Mouse (Mus musculus) erythroblast, embryonic 14.5 days (primary cell): ENCODE measurements around the gene Ascc2. TPM values are rescaled to one million over a fixed set of nuclear protein-coding genes. Genes with fewer than 3 reads are reported as not detected.

Experiments used
- H3K27me3 ChIP-seq: 2 replicates; pipeline ENCODE4 v1.6.1; 2012; ENCODE audit warnings: inconsistent platforms; ENCODE audit not compliant: control insufficient read depth
- H3K36me3 ChIP-seq: 2 replicates; pipeline ENCODE4 v1.6.1; 2012; ENCODE audit warnings: mild to moderate bottlenecking, inconsistent platforms; ENCODE audit not compliant: control insufficient read depth
- H3K4me1 ChIP-seq: 2 replicates; pipeline ENCODE4 v1.6.1; 2012; ENCODE audit warnings: inconsistent platforms; ENCODE audit not compliant: control insufficient read depth
- H3K4me3 ChIP-seq: replicated peaks from 2 replicates; pipeline ENCODE3; 2012; ENCODE audit warnings: moderate library complexity, mild to moderate bottlenecking, inconsistent platforms
- H3K9me3 ChIP-seq: 2 replicates; pipeline ENCODE4 v1.6.1; 2012; ENCODE audit warnings: low read length, inconsistent platforms, mixed read lengths; ENCODE audit not compliant: control insufficient read depth
- GATA1 ChIP-seq: IDR thresholded peaks from 2 replicates; pipeline ENCODE4 v1.6.1; 2012; ENCODE audit warnings: low read length, inconsistent platforms, mixed read lengths
- TAL1 ChIP-seq: IDR thresholded peaks from 3 replicates; pipeline ENCODE4 v1.6.1; 2012; ENCODE audit warnings: low read length, inconsistent platforms, mixed read lengths
- polyA plus RNA-seq: library from polyadenylated mRNA; stranded (reverse); fragments of >175 nt; gene quantifications from 2 replicates; pipeline ENCODE4 v1.2.3, GENCODE M21; 2012

Gene Ascc2
- polyA plus RNA-seq, 1 experiment = 5.3 TPM

- Histone ChIP-seq H3K27me3 (no peaks in the 10 kb centered on the region), H3K4me1 (peaks cover 60% of the 10 kb centered on the region), H3K4me3 (no peak overlapping the region), H3K36me3 (peaks cover 94% of the 10 kb centered on the region), H3K9me3 (no peaks in the 10 kb centered on the region)
- no peak for TF ChIP-seq GATA1
- TF ChIP-seq TAL1 = no peak
Observed at GRCm38 (mm10) chr11:4675693-4676092, 38.1 kb downstream of the Ascc2 start.

- Histone ChIP-seq H3K4me3 (peak overlapping the region; percentile 52), H3K27me3 (no peaks in the 10 kb centered on the region), H3K36me3 (peaks cover 97% of the 10 kb centered on the region), H3K9me3 (no peaks in the 10 kb centered on the region), H3K4me1 (peaks cover 57% of the 10 kb centered on the region)
- TF ChIP-seq TAL1 (peak; percentile 88), GATA1 (peak; percentile 81)
Observed at GRCm38 (mm10) chr11:4677250-4677872, 39.8 kb downstream of the Ascc2 start.

GRCm38 (mm10) chr11:4678700-4679440 is 41.3 kb downstream of the Ascc2 start:
- Histone ChIP-seq H3K27me3 (no peaks in the 10 kb centered on the region), H3K36me3 (peaks cover 97% of the 10 kb centered on the region), H3K4me3 (no peak overlapping the region), H3K9me3 (no peaks in the 10 kb centered on the region), H3K4me1 (peaks cover 56% of the 10 kb centered on the region)
- no peak for TF ChIP-seq GATA1
- no peak for TF ChIP-seq TAL1

- no peak overlapping the region for H3K4me3 ChIP-seq
- H3K36me3 ChIP-seq = peaks cover 97% of the 10 kb centered on the region
- no peaks in the 10 kb centered on the region for H3K9me3 ChIP-seq
- TF ChIP-seq TAL1 = no peak
- TF ChIP-seq GATA1 = no peak
- H3K27me3 ChIP-seq = no peaks in the 10 kb centered on the region
- peaks cover 54% of the 10 kb centered on the region for H3K4me1 ChIP-seq
Observed at GRCm38 (mm10) chr11:4679441-4679832, 41.9 kb downstream of the Ascc2 start.

GRCm38 (mm10) chr11:4680126-4680525 is 42.6 kb downstream of the Ascc2 start:
- peaks cover 47% of the 10 kb centered on the region for H3K4me1 ChIP-seq
- H3K27me3 ChIP-seq = no peaks in the 10 kb centered on the region
- peaks cover 95% of the 10 kb centered on the region for H3K36me3 ChIP-seq
- TF ChIP-seq GATA1 (no peak), TAL1 (no peak)
- no peaks in the 10 kb centered on the region for H3K9me3 ChIP-seq
- H3K4me3 ChIP-seq = no peak overlapping the region

- H3K9me3 ChIP-seq = no peaks in the 10 kb centered on the region
- no peak overlapping the region for H3K4me3 ChIP-seq
- no peaks in the 10 kb centered on the region for H3K27me3 ChIP-seq
- peaks cover 14% of the 10 kb centered on the region for H3K4me1 ChIP-seq
- TF ChIP-seq TAL1 (no peak), GATA1 (no peak)
- peaks cover 65% of the 10 kb centered on the region for H3K36me3 ChIP-seq
Observed at GRCm38 (mm10) chr11:4683516-4683915, 46.0 kb downstream of the Ascc2 start.

GRCm38 (mm10) chr11:4684186-4684585 is 46.6 kb downstream of the Ascc2 start:
- Histone ChIP-seq H3K4me3 (no peak overlapping the region), H3K9me3 (no peaks in the 10 kb centered on the region), H3K27me3 (no peaks in the 10 kb centered on the region), H3K4me1 (peaks cover 8% of the 10 kb centered on the region), H3K36me3 (peaks cover 59% of the 10 kb centered on the region)
- no peak for TF ChIP-seq GATA1
- no peak for TF ChIP-seq TAL1

GRCm38 (mm10) chr11:4685071-4685470 is 47.5 kb downstream of the Ascc2 start:
- H3K9me3 ChIP-seq = no peaks in the 10 kb centered on the region
- peaks cover 3% of the 10 kb centered on the region for H3K4me1 ChIP-seq
- TF ChIP-seq GATA1 (no peak), TAL1 (no peak)
- H3K36me3 ChIP-seq = peaks cover 50% of the 10 kb centered on the region
- H3K4me3 ChIP-seq = no peak overlapping the region
- peaks cover 2% of the 10 kb centered on the region; the same call in 1 of the 2 replicates for H3K27me3 ChIP-seq

GRCm38 (mm10) chr11:4685510-4685909 is 48.0 kb downstream of the Ascc2 start:
- Histone ChIP-seq H3K9me3 (no peaks in the 10 kb centered on the region), H3K4me3 (no peak overlapping the region), H3K36me3 (peaks cover 45% of the 10 kb centered on the region), H3K4me1 (peaks cover 2% of the 10 kb centered on the region), H3K27me3 (peaks cover 2% of the 10 kb centered on the region; the same call in 1 of the 2 replicates)
- TF ChIP-seq TAL1 = no peak
- no peak for TF ChIP-seq GATA1
